Mouse (Mus musculus) neural tube, embryonic 10.5 days (tissue): ENCODE measurements at regions not wholly inside any gene's neighbourhood (a gene's known extent, or its start where the extent isn't known, plus 50 kb on each side); places are given as distances from the start of the nearest gene placed in this dataset.
"Not testable (repeated sequence)": the region's sequence is repeated elsewhere in the genome, so short reads cannot be mapped to it uniquely, and the experiment has no call there.

Source experiments
- DNase-seq: peaks from one replicate; pipeline ENCODE4 v3.0.0-alpha.2; 2017; ENCODE audit warnings: low spot score; ENCODE audit errors: extremely low spot score

- DNase-seq = no peak
Observed at GRCm38 (mm10) chr3:151931656-151932055, 94.2 kb upstream of the Ptgfr start.

DNA sequence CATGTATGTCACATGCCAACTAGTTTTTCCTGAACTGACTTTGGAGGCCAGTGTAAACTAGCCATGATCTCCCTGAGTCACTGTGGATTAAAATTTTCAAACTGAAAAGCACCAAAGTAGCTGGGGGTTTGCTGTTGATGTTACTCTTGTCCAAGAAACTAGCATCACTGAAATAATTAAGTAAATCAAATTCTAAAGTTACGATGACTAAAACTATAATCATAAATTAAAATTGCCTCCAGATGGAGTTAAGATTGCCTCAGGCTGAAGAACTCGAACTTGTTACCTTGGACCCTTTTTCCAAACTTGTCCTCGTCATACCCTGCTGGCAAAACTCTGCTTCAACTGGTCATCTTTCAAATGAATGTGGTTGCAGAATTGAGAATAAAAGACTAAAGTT, 93.7 kb upstream of the Ptgfr start:
- DNase-seq = no peak

- peak; percentile 45 for DNase-seq
Observed at GRCm38 (mm10) chr3:151914010-151914513, 76.6 kb upstream of the Ptgfr start.

DNA sequence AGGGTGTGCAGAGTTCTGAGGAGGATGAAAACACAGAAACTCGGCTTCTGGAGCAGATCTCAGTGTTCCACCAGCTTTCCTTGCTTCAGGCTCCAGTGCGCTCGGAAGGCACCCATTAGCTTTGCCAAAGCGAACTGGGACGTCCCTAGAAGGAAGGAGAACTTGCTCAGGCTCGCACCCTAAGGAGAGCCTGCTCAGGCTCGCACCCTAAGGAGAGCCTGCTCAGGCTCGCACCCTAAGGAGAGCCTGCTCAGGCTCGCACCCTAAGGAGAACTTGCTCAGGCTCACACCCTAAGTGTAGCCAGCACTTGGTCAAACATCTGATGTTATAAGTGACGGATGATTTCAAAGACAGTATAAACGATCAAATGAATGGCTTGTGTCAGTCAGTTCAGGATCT, 74.9 kb upstream of the Ptgfr start:
- DNase-seq = not testable (repeated sequence)

DNA sequence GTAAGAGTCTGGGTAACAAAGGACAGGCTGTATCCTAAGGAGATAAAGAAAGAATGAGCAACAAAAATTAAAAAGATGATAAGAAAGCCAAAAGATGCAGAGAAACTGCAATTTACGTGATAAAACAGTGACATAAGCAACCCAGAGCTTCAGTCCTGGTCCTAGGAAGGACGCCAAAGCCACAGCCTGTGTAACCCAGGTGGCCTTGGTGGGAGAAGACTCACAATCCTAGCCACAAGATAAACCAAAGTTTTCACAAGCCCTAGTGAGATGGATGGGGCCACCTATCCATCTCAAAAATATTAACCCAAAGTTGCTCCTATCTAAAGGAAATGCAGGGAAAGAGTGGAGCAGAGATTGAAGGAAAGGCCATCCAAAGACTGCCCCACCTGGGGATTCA, 73.4 kb upstream of the Ptgfr start:
- DNase-seq = no peak

DNA sequence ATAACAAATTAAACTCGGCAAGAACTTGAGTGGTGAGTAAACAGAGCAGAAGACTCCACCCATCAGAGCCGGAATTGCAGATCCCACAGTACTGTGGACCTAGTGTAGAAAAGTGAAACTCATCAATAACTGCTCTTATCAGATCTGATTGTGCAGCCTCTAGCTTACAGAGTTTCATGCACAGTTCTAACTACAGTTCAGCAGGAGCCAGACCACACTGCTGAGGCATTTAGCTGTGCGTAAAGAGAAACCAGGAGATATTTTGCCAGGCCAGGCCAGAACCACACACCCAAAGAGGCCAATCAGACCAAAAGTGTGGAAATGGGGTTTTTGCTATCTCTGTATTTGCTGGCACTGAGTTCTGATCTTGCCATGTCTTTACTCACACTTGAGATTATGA, 71.9 kb upstream of the Ptgfr start:
- DNase-seq = peak; percentile 9

GRCm38 (mm10) chr3:151908886-151909285, 71.5 kb upstream of the Ptgfr start:
- no peak for DNase-seq

GRCm38 (mm10) chr3:151905775-151906174, 68.3 kb upstream of the Ptgfr start:
- DNase-seq = no peak

- no peak for DNase-seq
Observed at GRCm38 (mm10) chr3:151903169-151903568, 65.7 kb upstream of the Ptgfr start.

DNA sequence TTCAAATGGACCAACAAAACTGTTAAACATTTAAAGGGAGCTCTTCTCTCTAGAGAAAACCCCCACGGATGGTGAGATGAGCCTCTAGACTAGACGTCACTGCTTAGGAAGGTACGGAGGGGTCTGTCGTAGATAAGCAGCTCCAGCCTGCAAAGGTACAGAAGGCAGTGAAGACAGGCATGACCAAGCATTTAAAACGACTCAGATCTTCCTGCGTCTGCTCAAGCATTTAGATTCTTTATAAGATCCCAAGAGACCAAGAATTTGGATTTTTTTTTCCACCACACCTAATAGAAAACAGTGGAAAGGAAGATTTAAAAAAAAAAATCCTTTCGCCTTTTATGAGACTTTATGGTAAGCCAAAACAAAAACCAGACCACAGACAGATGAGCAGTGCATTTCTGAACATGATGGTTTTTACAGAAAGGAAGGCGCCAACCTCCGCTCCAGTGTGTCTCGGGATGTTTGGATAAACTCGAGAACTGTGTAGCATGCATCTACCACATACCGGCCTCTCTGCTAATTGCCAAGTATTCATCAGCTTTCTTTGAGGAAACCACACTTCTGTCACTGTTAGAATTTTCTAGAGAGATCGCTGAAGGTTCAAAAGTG, 64.9 kb upstream of the Ptgfr start:
- DNase-seq = no peak

GRCm38 (mm10) chr3:151899676-151900075, 62.2 kb upstream of the Ptgfr start:
- DNase-seq = no peak

DNA sequence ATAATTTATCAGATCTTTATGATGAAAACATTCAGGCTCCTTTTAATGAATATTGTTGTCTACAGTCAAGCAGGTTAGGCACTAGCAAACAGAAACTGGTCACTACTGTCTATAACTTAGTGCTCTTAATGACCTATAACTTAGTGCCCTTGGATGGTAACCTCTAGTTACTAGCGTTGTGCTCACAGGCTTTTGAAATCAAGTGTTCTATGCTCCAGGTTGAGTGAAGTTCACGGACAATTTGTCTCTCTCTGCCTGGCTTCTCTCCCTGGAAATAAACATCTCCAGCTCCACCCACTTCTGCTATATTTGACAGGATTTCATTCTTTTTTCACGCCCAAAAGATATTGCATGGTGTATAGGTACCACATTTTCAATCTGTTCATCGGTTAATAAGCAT, 61.7 kb upstream of the Ptgfr start:
- no peak for DNase-seq

- no peak for DNase-seq
Observed at GRCm38 (mm10) chr3:151896320-151896719, 58.9 kb upstream of the Ptgfr start.

GRCm38 (mm10) chr3:151894712-151895111, 57.3 kb upstream of the Ptgfr start:
- no peak for DNase-seq

DNA sequence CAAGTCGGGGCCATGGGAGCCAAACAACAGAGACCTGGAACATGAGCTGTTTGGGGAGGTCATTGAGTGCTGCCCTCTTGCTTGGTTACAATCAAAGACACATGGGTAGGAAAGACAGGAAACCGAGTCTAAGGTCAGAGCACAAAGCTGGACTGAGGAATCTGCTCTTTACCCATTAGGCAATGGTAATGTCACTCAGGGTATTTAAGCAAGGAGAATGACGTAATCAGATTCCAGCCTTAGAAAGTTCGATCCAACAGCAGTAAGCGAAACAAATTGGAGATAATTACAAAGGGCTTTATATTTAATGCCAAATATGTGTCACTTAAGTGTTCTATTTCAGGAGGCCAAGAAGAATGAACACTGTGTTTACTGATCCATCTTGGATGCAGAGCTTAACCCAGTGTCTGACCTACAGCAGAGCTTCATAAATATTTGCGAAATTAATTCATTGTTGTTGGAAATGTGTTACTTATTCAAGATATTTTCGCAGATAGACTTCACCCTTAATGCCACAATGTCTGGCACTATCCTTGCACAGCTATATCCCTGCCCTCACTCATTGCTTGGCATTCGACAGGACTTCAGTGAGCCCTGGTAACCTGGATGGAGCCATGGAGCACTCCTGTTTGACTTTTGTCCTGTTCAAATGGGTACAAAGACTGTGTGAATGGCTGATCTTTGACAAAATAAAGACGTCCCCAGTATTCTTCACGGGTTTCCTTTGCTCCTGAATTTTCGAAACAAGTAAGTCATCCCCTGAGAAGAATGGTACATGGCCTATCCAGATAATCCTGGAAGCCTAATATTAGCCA, 56.2 kb upstream of the Ptgfr start:
- DNase-seq = no peak

- peak; percentile 68 for DNase-seq
Observed at GRCm38 (mm10) chr3:151891760-151892253, 54.4 kb upstream of the Ptgfr start.

DNA sequence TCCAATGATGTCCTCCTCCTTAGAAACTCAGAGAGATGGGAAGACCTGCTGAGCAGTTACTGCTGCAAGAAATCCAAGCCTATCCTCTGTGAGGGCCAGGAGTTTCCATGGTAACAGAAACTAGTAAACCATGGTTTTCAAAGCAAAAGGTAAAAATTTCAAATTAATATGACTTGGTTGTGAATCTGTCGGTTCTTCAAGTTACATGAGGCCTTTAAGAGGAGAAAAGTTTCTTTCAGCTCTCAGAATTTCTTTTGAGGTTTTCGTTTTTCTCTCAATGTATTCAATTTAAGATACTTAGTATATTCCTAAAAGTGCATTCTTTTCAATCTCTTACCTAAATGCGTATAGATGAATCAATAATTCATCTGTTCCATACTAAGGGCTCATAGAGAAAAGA, 53.9 kb upstream of the Ptgfr start:
- DNase-seq = no peak

DNA sequence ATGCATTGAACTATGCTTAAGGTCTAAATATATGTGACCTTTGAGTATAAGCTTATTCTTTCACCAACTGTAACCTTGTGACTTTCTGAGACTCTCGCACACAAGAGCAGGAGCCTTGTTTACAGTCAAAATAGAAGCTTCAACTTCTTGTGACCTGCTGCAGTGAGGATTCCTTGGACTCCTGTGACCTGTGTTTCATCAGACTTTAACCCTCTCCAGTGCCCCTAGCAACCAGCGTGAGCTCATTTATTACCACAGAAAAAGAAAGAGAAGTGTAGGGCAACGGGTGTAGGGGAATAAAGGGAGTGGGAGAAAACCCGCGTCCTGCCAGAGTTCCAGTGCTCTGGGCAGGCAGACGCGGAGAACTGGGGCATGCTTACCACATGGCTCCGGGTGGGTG, 52.3 kb upstream of the Ptgfr start:
- no peak for DNase-seq
